Mouse (Mus musculus) heart, postnatal 0 days (tissue): ENCODE measurements around the gene Cd99l2.

Experiments
- CTCF ChIP-seq: IDR thresholded peaks from 2 replicates; pipeline ENCODE4 v1.5.1; 2016; ENCODE audit warnings: antibody characterized with exemption, control low read depth, low read depth
- EP300 ChIP-seq: IDR thresholded peaks from 2 replicates; pipeline ENCODE4 v1.6.1; 2016; ENCODE audit warnings: antibody characterized with exemption, low read depth

DNA sequence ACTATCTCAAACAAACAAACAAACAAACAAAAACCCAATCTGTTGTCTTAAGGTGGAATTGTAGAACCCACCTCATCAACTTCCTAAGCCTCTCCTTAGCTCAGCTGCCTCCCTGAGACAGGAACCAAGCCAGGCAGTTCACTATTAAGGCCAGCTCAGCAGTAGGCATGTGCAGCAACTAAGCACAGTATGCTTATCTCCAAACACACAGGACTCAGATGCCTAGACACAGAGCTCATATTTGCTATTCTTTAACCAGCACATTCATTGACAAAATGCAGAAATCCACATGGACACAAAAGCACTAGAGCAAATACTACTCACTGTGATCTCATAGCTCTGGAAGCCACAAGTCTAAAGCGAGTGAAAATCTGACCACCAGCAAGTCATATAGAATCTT, 27.2 kb downstream of the Cd99l2 start:
- no peak for TF ChIP-seq CTCF
- TF ChIP-seq EP300 = no peak
